Mouse (Mus musculus) myocyte (in vitro differentiated cells): ENCODE measurements around the gene Ulk4. TPM values are rescaled to one million over a fixed set of nuclear protein-coding genes. Genes with fewer than 3 reads are reported as not detected.

ENCODE experiments used
- H3K27me3 ChIP-seq: one replicate; pipeline ENCODE4 v1.6.1; 2011; ENCODE audit not compliant: control insufficient read depth, insufficient read depth, insufficient read length
- H3K36me3 ChIP-seq: one replicate; pipeline ENCODE4 v1.6.1; 2011; ENCODE audit not compliant: control insufficient read depth, insufficient read depth
- H3K4me2 ChIP-seq: one replicate; pipeline ENCODE4 v1.6.1; 2011; ENCODE audit warnings: low read depth, control low read depth
- H3K4me3 ChIP-seq: one replicate; pipeline ENCODE4 v1.5.1; 2011; ENCODE audit warnings: mild to moderate bottlenecking, control low read depth, moderate library complexity
- H3K79me2 ChIP-seq: one replicate; pipeline ENCODE4 v1.6.1; 2011; ENCODE audit not compliant: control insufficient read depth, insufficient read depth
- H3ac ChIP-seq: one replicate; pipeline ENCODE4 v1.6.1; 2011; ENCODE audit not compliant: control insufficient read depth, insufficient read length
- CEBPB ChIP-seq: IDR thresholded peaks from 2 replicates; pipeline ENCODE4 v1.6.1; 2011; ENCODE audit warnings: mild to moderate bottlenecking, moderate library complexity; ENCODE audit not compliant: poor library complexity, insufficient read depth, severe bottlenecking
- E2F4 ChIP-seq: IDR thresholded peaks from one replicate; pipeline ENCODE4 v1.6.1; 2011; ENCODE audit warnings: mild to moderate bottlenecking, control low read depth, moderate library complexity; ENCODE audit not compliant: insufficient read depth
- MAX ChIP-seq: IDR thresholded peaks from one replicate; pipeline ENCODE4 v1.6.1; 2011; ENCODE audit warnings: low read depth, mild to moderate bottlenecking, control low read depth
- MYOD1 ChIP-seq, 3 experiments: IDR thresholded peaks; one replicate each; pipeline ENCODE4 v1.6.1; 2011; ENCODE audit warnings: control low read depth in 2 of 3, low read depth in 2 of 3, mild to moderate bottlenecking in 2 of 3, moderate library complexity in 1 of 3; ENCODE audit not compliant: insufficient read length in 2 of 3, control insufficient read depth in 1 of 3
- MYOG ChIP-seq, 3 experiments: IDR thresholded peaks; one replicate each; pipeline ENCODE4 v1.6.1; 2011; ENCODE audit warnings: control low read depth in 2 of 3, low read depth in 2 of 3, mild to moderate bottlenecking in 2 of 3; ENCODE audit not compliant: insufficient read length in 2 of 3, control insufficient read depth in 1 of 3, insufficient read depth in 1 of 3
- POLR2A ChIP-seq: IDR thresholded peaks from one replicate; pipeline ENCODE4 v1.6.1; 2011; ENCODE audit warnings: low read depth, mild to moderate bottlenecking, control low read depth, moderate library complexity; ENCODE audit not compliant: insufficient read length
- POLR2AphosphoS2 ChIP-seq: IDR thresholded peaks from one replicate; pipeline ENCODE4 v1.6.1; 2011; ENCODE audit warnings: low read depth, control low read depth; ENCODE audit not compliant: insufficient read length
- REST ChIP-seq: IDR thresholded peaks from one replicate; pipeline ENCODE4 v1.6.1; 2011; ENCODE audit warnings: mild to moderate bottlenecking, control low read depth, moderate library complexity; ENCODE audit not compliant: insufficient read depth, insufficient read length
- SRF ChIP-seq: IDR thresholded peaks from one replicate; pipeline ENCODE4 v1.6.1; 2011; ENCODE audit warnings: low read depth; ENCODE audit not compliant: control insufficient read depth, insufficient read length
- TCF12 ChIP-seq: IDR thresholded peaks from one replicate; pipeline ENCODE4 v1.6.1; 2011; ENCODE audit warnings: mild to moderate bottlenecking, control low read depth; ENCODE audit not compliant: poor library complexity, insufficient read depth, severe bottlenecking
- TCF3 ChIP-seq: IDR thresholded peaks from one replicate; pipeline ENCODE4 v1.6.1; 2011; ENCODE audit warnings: low read depth, control low read depth; ENCODE audit not compliant: insufficient read length
- USF1 ChIP-seq: IDR thresholded peaks from one replicate; pipeline ENCODE4 v1.6.1; 2011; ENCODE audit warnings: low read depth, mild to moderate bottlenecking, control low read depth, moderate library complexity
- polyA plus RNA-seq: library from polyadenylated mRNA; unstranded; fragments of >200 nt; fragmentation: generic; extraction: Trizol; gene quantifications from one replicate; pipeline ENCODE4 v1.2.1, GENCODE M21; 2012; ENCODE audit warnings: missing spikeins

The Ulk4 gene
- polyA plus RNA-seq, 1 experiment: 0.85 TPM

- Histone ChIP-seq H3K4me2 (peak overlapping the region; percentile 80), H3ac (peak overlapping the region; percentile 49), H3K79me2 (peaks cover 53% of the 10 kb centered on the region), H3K36me3 (peaks cover 4% of the 10 kb centered on the region), H3K4me3 (peak overlapping the region; percentile 80), H3K27me3 (no peaks in the 10 kb centered on the region)
- no peak for TF ChIP-seq MYOD1 (IDR thresholded peaks at IDR 0.05; ENCODE audit: control insufficient read depth in 1 of 3, insufficient read length in 2 of 3, low read depth in 2 of 3)
Measured at GRCm38 (mm10) chr9:121298065-121298398, 21.0 kb upstream of the Ulk4 start.

- Histone ChIP-seq H3ac (peak within 1 kb of the TSS; percentile 49), H3K27me3 (no peaks in the 10 kb centered on the region), H3K79me2 (peaks cover 47% of the 10 kb centered on the region), H3K4me3 (peak within 1 kb of the TSS; percentile 80), H3K36me3 (peaks cover 4% of the 10 kb centered on the region), H3K4me2 (peak within 1 kb of the TSS; percentile 86)
- TF ChIP-seq MYOG (IDR thresholded peaks at IDR 0.05; ENCODE audit: control insufficient read depth in 1 of 3, insufficient read depth in 1 of 3, insufficient read length in 2 of 3, low read depth in 2 of 3): peak in 2 of 3 experiments; percentile 5 to 23
- no peak for TF ChIP-seq TCF12
- TF ChIP-seq MYOD1 (IDR thresholded peaks at IDR 0.05; ENCODE audit: control insufficient read depth in 1 of 3, insufficient read length in 2 of 3, low read depth in 2 of 3): peak in 1 of 3 experiments; percentile 36
- peak; percentile 92 for TF ChIP-seq POLR2AphosphoS2
- no peak for TF ChIP-seq MAX
- TF ChIP-seq POLR2A: peak; percentile 95
Measured at GRCm38 (mm10) chr9:121297171-121298064, 20.4 kb upstream of the Ulk4 start, which contains the start of gene Trak1. Gene Trak1 (plus strand): TSS chr9:121297502.

- Histone ChIP-seq H3K79me2 (peaks cover 25% of the 10 kb centered on the region), H3ac (no peak overlapping the region), H3K36me3 (no peaks in the 10 kb centered on the region), H3K27me3 (no peaks in the 10 kb centered on the region), H3K4me3 (no peak overlapping the region), H3K4me2 (no peak overlapping the region)
- no peak for TF ChIP-seq REST
- TF ChIP-seq SRF: no peak
- TF ChIP-seq USF1: no peak
- no peak for TF ChIP-seq E2F4
- TF ChIP-seq MYOG (IDR thresholded peaks at IDR 0.05; ENCODE audit: control insufficient read depth in 1 of 3, insufficient read depth in 1 of 3, insufficient read length in 2 of 3, low read depth in 2 of 3): no peak
- TF ChIP-seq CEBPB: no peak
- TF ChIP-seq TCF3: no peak
Measured at GRCm38 (mm10) chr9:121295221-121295620, 18.2 kb upstream of the Ulk4 start.

- Histone ChIP-seq H3K36me3 (no peaks in the 10 kb centered on the region), H3ac (no peak overlapping the region), H3K4me2 (peak overlapping the region; percentile 30), H3K4me3 (no peak overlapping the region), H3K79me2 (peaks cover 4% of the 10 kb centered on the region), H3K27me3 (no peaks in the 10 kb centered on the region)
- TF ChIP-seq CEBPB (no peak), REST (no peak), SRF (no peak), E2F4 (no peak), MAX (no peak), MYOG (IDR thresholded peaks at IDR 0.05; ENCODE audit: control insufficient read depth in 1 of 3, insufficient read depth in 1 of 3, insufficient read length in 2 of 3, low read depth in 2 of 3) (peak; percentile 42 to 82 (median 44)), USF1 (no peak), POLR2A (no peak), TCF3 (peak; percentile 48), TCF12 (peak; percentile 60), MYOD1 (IDR thresholded peaks at IDR 0.05; ENCODE audit: control insufficient read depth in 1 of 3, insufficient read length in 2 of 3, low read depth in 2 of 3) (peak in 2 of 3 experiments; percentile 82 to 84), POLR2AphosphoS2 (no peak)
Measured at GRCm38 (mm10) chr9:121293187-121293586, 16.2 kb upstream of the Ulk4 start.

- Histone ChIP-seq H3ac (no peak overlapping the region), H3K4me2 (no peak overlapping the region), H3K4me3 (no peak overlapping the region), H3K36me3 (no peaks in the 10 kb centered on the region), H3K79me2 (no peaks in the 10 kb centered on the region), H3K27me3 (no peaks in the 10 kb centered on the region)
- no peak for TF ChIP-seq CEBPB
Measured at GRCm38 (mm10) chr9:121291275-121291674, 14.3 kb upstream of the Ulk4 start.
